16 mouse cellular contexts compared by ENCODE assay signal in genomic region chr2:27410518-27411140, GRCm38 (mm10). TPM values are rescaled to one million over a fixed set of nuclear protein-coding genes. Genes with fewer than 3 reads are reported as not detected.
DNase-seq lines count a peak whose midpoint lies in the region; ATAC-seq and TF ChIP-seq lines count a peak whose summit lies in the region.
"Had no signal": no experiment of that assay in that cellular context is flagged by ENCODE, and none has a peak within 500 bp of the region (broad histone marks: within the 10 kb centered on the region; RNA-seq: fewer than 3 reads in every experiment).

No protein-coding gene starts in this region.

- no peak for TF ChIP-seq CTCF in lung, postnatal 0 days (IDR thresholded peaks at IDR 0.05)
- TF ChIP-seq CTCF in bone marrow, adult 2 months (IDR thresholded peaks at IDR 0.05; ENCODE audit: control insufficient read depth, insufficient read depth, low read length) = no peak
- no peak for TF ChIP-seq CTCF in liver, embryonic 14.5 days (IDR thresholded peaks at IDR 0.05; ENCODE audit: low read depth)

- H3K27ac ChIP-seq in forebrain, embryonic 15.5 days (replicated peaks) = 0 out of 2 replicates have a peak overlapping the region, but pooled peaks have one; percentile 82
- H3K27ac ChIP-seq in forebrain, embryonic 14.5 days (ENCODE audit: low read depth, low read length) = no peak overlapping the region
- H3K27ac ChIP-seq in lung, postnatal 0 days (ENCODE audit: low read length) = 0 out of 2 replicates have a peak overlapping the region, but pooled peaks have one; percentile 82
- peak overlapping the region; percentile 6; the same call in 1 of the 2 replicates for H3K27ac ChIP-seq in bone marrow, adult 2 months (ENCODE audit: control insufficient read depth, insufficient read depth, low read depth, low read length, poor library complexity)
- no peak overlapping the region for H3K27ac ChIP-seq in liver, embryonic 14.5 days

- H3K4me3 ChIP-seq in forebrain, embryonic 15.5 days = no peak overlapping the region
- H3K4me3 ChIP-seq in forebrain, embryonic 14.5 days (ENCODE audit: low read depth, low read length) = no peak overlapping the region
- H3K4me3 ChIP-seq in lung, postnatal 0 days (ENCODE audit: low read depth, low read length) = no peak overlapping the region
- H3K4me3 ChIP-seq in bone marrow, adult 2 months (replicated peaks; ENCODE audit: control insufficient read depth, low read depth, low read length) = no peak overlapping the region
- H3K4me3 ChIP-seq in liver, embryonic 14.5 days (ENCODE audit: insufficient read depth in 1 of 2, low read depth in 2 of 2, low read length in 2 of 2) = no peak overlapping the region
- H3K4me3 ChIP-seq: gastrocnemius, adult 2 months had no signal

- H3K27me3 ChIP-seq in forebrain, embryonic 15.5 days = no peaks in the 10 kb centered on the region
- H3K27me3 ChIP-seq in forebrain, embryonic 14.5 days (replicated peaks; ENCODE audit: control insufficient read depth, insufficient read depth, low read length) = no peaks in the 10 kb centered on the region
- no peaks in the 10 kb centered on the region for H3K27me3 ChIP-seq in lung, postnatal 0 days (replicated peaks; ENCODE audit: insufficient read depth, low read length)
- no peaks in the 10 kb centered on the region for H3K27me3 ChIP-seq in liver, embryonic 14.5 days (ENCODE audit: control insufficient read depth, insufficient read depth, low read length)

- peaks cover 49% of the 10 kb centered on the region for H3K4me1 ChIP-seq in forebrain, embryonic 15.5 days
- peaks cover 42% of the 10 kb centered on the region for H3K4me1 ChIP-seq in forebrain, embryonic 14.5 days (ENCODE audit: control insufficient read depth, insufficient read depth, low read length)
- H3K4me1 ChIP-seq in lung, postnatal 0 days (ENCODE audit: insufficient read depth, low read depth, low read length) = peaks cover 41% of the 10 kb centered on the region
- H3K4me1 ChIP-seq in bone marrow, adult 2 months (ENCODE audit: control insufficient read depth, insufficient read depth, low read length) = peaks cover 18% of the 10 kb centered on the region
- peaks cover 7 to 33% of the 10 kb centered on the region in 2 experiments; a peak in 3 of 4 replicates for H3K4me1 ChIP-seq in liver, embryonic 14.5 days (replicated peaks; ENCODE audit: control insufficient read depth in 2 of 2, insufficient read depth in 2 of 2, low read length in 1 of 2)

- ATAC-seq in forebrain, embryonic 15.5 days (replicated peaks) = no peak
- ATAC-seq in forebrain, embryonic 14.5 days = no peak
- ATAC-seq in lung, postnatal 0 days = no peak
- no peak for ATAC-seq in liver, embryonic 14.5 days (ENCODE audit: insufficient read depth)
- ATAC-seq: intestine, postnatal 0 days; midbrain, embryonic 16.5 days had no signal

- TF ChIP-seq EP300 in lung, postnatal 0 days (IDR thresholded peaks at IDR 0.05) = no peak
- no peak for TF ChIP-seq EP300 in liver, embryonic 14.5 days (IDR thresholded peaks at IDR 0.05; ENCODE audit: low read depth)

- no peaks in the 10 kb centered on the region for H3K9me3 ChIP-seq in forebrain, embryonic 15.5 days
- H3K9me3 ChIP-seq in forebrain, embryonic 14.5 days (replicated peaks; ENCODE audit: control insufficient read depth, low read length) = no peaks in the 10 kb centered on the region
- no peaks in the 10 kb centered on the region for H3K9me3 ChIP-seq in lung, postnatal 0 days (ENCODE audit: low read length)
- H3K9me3 ChIP-seq in liver, embryonic 14.5 days (ENCODE audit: control insufficient read depth, low read length) = no peaks in the 10 kb centered on the region

- DNase-seq in forebrain, embryonic 14.5 days (ENCODE audit: low spot score) = no peak
- no peak for DNase-seq in lung, postnatal 0 days (ENCODE audit: low spot score)
- no peak for DNase-seq in lung, postnatal 10 days
- no peak for DNase-seq in liver, embryonic 14.5 days (ENCODE audit: low read depth in 3 of 3, low spot score in 3 of 3)
- no peak for DNase-seq in frontal cortex, postnatal 14 days (ENCODE audit: low spot score in 2 of 2)
- DNase-seq in adrenal gland, postnatal 4 days (ENCODE audit: low spot score in 2 of 2) = no peak
- DNase-seq: adrenal gland, adult 2 months; cerebellum, adult 9-11 months; gastrocnemius, adult 2 months; lung, postnatal 4 days; right cerebral cortex, postnatal 14 days; thymus, postnatal 36 days had no signal

- 86% methylated on average over 6 of the region's 6 CpGs for WGBS in forebrain, embryonic 15.5 days
- 95% methylated on average over 6 of the region's 6 CpGs for WGBS in forebrain, embryonic 14.5 days
- 71% methylated on average over 6 of the region's 6 CpGs for WGBS in lung, postnatal 0 days
- 72% methylated on average over 6 of the region's 6 CpGs for WGBS in bone marrow, adult 2 months
- WGBS in liver, embryonic 14.5 days (ENCODE audit: insufficient replicate concordance) = 57% methylated on average over 6 of the region's 6 CpGs

- H3K4me2 ChIP-seq in forebrain, embryonic 15.5 days (replicated peaks) = no peak overlapping the region
- H3K4me2 ChIP-seq in forebrain, embryonic 14.5 days (ENCODE audit: low read length) = no peak overlapping the region
- no peak overlapping the region for H3K4me2 ChIP-seq in lung, postnatal 0 days (replicated peaks; ENCODE audit: low read depth, low read length)
- H3K4me2 ChIP-seq in liver, embryonic 14.5 days (ENCODE audit: low read depth) = peak overlapping the region; percentile 31; the same call in 1 of the 2 replicates

- no peaks in the 10 kb centered on the region for H3K36me3 ChIP-seq in forebrain, embryonic 15.5 days
- no peaks in the 10 kb centered on the region for H3K36me3 ChIP-seq in forebrain, embryonic 14.5 days (ENCODE audit: control insufficient read depth, insufficient read depth, low read length)
- H3K36me3 ChIP-seq in lung, postnatal 0 days (ENCODE audit: insufficient read depth, low read length) = no peaks in the 10 kb centered on the region
- no peaks in the 10 kb centered on the region for H3K36me3 ChIP-seq in liver, embryonic 14.5 days (replicated peaks; ENCODE audit: control insufficient read depth, insufficient read depth, low read depth)

- no peak for TF ChIP-seq POLR2A in bone marrow, adult 2 months (IDR thresholded peaks at IDR 0.05; ENCODE audit: borderline replicate concordance, control insufficient read depth, low read depth, low read length)

- no peak overlapping the region for H3K9ac ChIP-seq in forebrain, embryonic 15.5 days (replicated peaks)
- H3K9ac ChIP-seq in forebrain, embryonic 14.5 days (ENCODE audit: low read length) = no peak overlapping the region
- no peak overlapping the region for H3K9ac ChIP-seq in lung, postnatal 0 days (replicated peaks; ENCODE audit: low read depth)
- no peak overlapping the region for H3K9ac ChIP-seq in liver, embryonic 14.5 days (replicated peaks)

RNA-seq across cellular contexts. Expression of gene Vav2, which starts 16.2 kb away (rescaled TPM):
- 12.6 and 13.9 TPM in 2 replicates for polyA plus RNA-seq in forebrain, embryonic 15.5 days (2015; fragmentation: Nextera tagmentation; extraction: Ambion mirVana)
- polyA plus RNA-seq in forebrain, embryonic 14.5 days (2014; fragmentation: Nextera tagmentation; extraction: Ambion mirVana) = 7.4 and 8.9 TPM in 2 replicates
- polyA plus RNA-seq in lung, postnatal 0 days (2015; fragmentation: Nextera tagmentation; extraction: Ambion mirVana) = 11.8 and 12.1 TPM in 2 replicates
- polyA plus RNA-seq in bone marrow, adult 2 months (2011; ENCODE audit: insufficient read depth, insufficient read length, low replicate concordance, missing spikeins) = 11.0 and 18.8 TPM in 2 replicates
- polyA plus RNA-seq in liver, embryonic 14.5 days (2012; rRNA removed) = 5.2 and 5.8 TPM in 2 replicates
- 2.8 and 3.0 TPM in 2 replicates for polyA plus RNA-seq in liver, embryonic 14.5 days (2014; fragmentation: Nextera tagmentation; extraction: Ambion mirVana)
- 10 to 100 TPM; 30.9 to 34.5 TPM for total RNA-seq in adrenal gland, postnatal 4 days (2021)

RNA-seq across cellular contexts. Expression of gene Brd3os, which starts 31.5 kb away (rescaled TPM):
- polyA plus RNA-seq in forebrain, embryonic 15.5 days (2015; fragmentation: Nextera tagmentation; extraction: Ambion mirVana) = 30.6 and 31.5 TPM in 2 replicates
- polyA plus RNA-seq in forebrain, embryonic 14.5 days (2014; fragmentation: Nextera tagmentation; extraction: Ambion mirVana) = 34.3 and 38.1 TPM in 2 replicates
- 3.4 and 3.8 TPM in 2 replicates for polyA plus RNA-seq in lung, postnatal 0 days (2015; fragmentation: Nextera tagmentation; extraction: Ambion mirVana)
- polyA plus RNA-seq in bone marrow, adult 2 months (2011; ENCODE audit: insufficient read depth, insufficient read length, low replicate concordance, missing spikeins) = 0.68 and 1.3 TPM in 2 replicates
- 0.29 and 0.39 TPM in 2 replicates for polyA plus RNA-seq in liver, embryonic 14.5 days (2012; rRNA removed)
- polyA plus RNA-seq in liver, embryonic 14.5 days (2014; fragmentation: Nextera tagmentation; extraction: Ambion mirVana) = 0.33 and 0.44 TPM in 2 replicates
- 1 to 10 TPM; 7.7 to 7.8 TPM for total RNA-seq in adrenal gland, postnatal 4 days (2021)

Comparison
In these comparisons a context has a peak if more than half of its experiments do, and no peak if none do; other contexts are left out.
1. H3K27ac ChIP-seq: peak in forebrain, embryonic 15.5 days (single experiment), lung, postnatal 0 days (single experiment) and bone marrow, adult 2 months (single experiment); none in forebrain, embryonic 14.5 days (single experiment) and liver, embryonic 14.5 days (single experiment).